Mouse (Mus musculus) brain, adult 2 months (tissue): ENCODE results near the gene Myadm.

Experiments
- DNase-seq: peaks from one replicate; pipeline ENCODE4 v3.0.0; 2011; ENCODE audit warnings: low read depth, low spot score

Myadm gene

DNA sequence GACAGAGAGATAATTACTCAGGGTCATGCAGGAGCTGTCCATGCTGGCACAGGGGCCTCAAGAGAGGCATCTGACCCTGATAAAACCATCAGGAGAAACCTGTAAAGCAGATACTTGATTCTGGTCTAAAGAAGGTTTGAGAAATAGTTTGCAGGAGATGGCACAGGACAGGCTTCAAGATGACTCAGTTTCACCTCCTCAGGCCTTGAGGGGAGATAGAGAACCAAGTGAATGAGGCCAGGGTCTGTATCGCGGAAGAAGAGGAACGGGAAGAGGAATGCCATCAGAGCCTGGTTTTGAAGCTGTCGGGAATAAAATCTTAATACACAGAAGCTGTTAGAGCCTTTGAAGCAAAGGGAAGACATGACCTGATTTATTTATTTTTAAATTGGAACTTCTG, 28.8 kb downstream of the Myadm start:
- no peak for DNase-seq

DNA sequence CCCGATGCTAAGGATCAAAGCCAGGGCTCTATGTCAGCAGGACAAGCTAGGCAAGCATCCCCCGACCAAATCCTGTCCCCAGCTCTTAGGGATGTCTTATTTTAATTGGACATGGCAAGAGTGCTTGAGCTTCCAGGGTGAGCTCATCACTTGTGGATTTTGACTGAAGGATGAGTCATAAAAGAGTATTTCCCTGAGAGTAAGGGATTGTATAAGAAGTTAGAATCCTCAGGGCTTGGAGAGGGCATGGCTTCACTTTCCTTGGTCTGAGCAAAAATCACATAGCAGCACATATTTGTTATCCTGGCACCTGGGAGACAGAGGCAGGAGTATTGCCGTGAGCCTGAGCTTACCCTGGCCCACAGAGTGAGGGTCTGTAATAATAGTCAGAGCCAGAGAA, 32.0 kb downstream of the Myadm start:
- DNase-seq, result no peak

DNA sequence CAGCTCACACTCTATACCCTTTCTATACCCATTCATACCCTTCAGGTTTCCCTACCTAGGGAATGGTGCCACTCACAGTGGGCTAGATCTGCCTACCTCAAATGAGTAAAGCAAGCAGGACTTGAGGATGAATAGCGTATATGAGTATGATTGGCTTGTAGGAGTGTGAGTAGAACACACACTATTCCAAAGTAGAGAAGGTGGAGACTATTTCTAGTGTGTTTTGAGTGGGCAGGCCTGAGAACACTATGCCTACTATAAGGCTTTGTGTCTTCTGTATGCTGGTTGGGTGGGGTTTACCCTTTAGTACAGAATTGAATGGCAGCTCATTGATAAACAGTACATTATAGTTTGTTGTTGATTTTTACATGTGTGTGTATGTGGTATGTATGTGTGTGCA, 34.9 kb downstream of the Myadm start:
- peak; percentile 33 for DNase-seq

DNA sequence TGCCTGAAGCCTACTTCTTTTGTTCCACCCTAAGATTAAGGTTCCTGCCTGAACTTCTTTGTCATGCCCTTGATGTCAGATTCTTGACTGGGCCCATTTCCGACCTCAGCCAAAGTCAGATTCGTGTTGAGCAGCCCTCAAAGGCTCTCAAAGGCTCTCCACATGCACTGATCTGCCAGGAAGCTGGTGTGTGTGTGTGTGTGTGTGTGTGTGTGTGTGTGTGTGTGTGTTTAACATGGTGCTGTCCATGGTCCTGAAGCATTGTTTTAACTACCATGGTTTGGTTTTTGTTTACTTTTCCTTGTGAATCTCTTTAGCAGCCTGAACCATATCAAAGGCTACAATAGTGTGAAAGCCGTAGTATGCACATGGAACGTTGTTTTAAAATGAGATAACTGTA, 39.1 kb downstream of the Myadm start:
- DNase-seq, result no peak

DNA sequence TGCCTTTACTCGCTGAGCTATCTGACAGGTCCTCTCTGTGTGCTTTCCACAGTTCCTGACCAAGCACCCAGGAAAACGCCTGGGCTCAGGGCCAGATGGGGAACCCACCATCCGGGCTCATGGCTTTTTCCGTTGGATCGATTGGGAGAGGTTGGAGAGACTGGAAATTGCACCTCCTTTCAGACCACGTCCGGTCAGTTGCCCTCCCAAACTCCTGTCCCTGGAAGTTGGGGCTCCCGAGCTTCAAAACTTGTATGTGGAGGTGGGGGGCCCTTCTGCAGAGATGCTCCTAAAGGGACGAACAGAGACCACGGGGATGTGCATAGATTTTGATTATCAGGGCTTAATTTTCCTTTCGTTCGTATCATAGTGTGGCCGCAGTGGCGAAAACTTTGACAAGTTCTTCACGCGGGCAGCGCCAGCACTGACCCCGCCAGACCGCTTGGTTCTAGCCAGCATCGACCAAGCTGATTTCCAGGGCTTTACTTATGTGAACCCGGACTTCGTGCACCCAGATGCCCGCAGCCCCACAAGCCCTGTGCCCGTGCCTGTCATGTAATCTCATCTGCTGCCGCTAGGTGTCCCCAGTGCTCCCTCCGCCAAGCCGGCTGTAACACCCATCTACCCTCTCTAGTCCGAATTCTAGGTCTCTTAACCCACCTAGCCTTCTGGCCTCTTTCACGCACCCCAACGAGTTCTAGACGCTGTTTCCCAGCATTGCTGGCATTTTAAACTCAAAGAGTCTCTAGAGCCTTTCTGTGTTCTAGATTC, 41.1 kb downstream of the Myadm start:
- DNase-seq, result peak; percentile 90

DNA sequence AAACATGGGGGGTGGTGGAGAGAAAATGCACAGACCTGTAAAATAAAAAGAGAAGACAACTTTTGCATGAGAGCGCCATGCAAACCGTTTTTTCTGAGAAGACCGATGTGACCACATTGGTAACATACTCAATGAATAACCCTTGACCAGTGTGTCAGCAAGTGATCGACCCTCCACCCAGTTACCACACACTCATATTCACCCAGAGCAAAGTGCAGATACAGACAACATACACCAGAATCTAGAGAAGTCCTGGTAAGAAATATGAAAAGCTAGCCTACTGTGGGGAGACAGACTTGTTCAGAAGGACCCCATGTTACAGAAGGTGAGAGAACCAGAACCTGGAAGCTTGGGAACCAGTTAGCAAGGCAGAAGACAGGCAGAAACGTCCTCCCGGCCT, 42.3 kb downstream of the Myadm start:
- DNase-seq, result no peak

DNA sequence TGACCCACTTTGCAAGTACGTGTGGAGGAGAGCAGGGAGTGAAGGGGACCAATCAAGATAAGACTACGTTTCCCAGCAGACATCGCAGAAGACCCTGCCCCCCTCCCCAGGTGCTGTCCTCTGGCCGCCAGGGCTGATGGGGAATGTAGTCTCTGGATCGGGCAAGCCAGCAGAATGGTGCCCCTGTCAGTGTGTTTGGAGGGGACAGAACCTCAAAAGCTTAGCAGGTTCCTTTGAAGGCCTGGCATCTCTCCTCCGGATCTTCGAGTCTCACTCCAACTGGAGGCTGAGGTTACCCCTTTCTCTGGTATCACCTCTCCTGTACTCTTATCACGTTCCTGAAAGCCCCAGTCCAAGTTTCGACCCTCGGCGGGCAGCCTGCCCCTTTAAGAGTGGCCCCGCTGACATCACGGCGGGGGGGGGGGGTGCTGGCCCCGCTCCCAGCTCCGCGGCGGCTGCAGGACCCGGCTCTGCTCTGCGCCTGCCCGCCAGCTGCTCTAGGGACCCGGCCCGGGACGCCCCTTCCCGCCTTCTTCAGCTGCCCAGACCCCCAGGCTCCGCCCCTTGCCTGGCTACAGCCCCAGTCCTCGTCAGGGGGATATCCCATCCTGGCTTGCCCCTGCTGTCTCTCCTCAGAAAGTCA, 42.8 kb downstream of the Myadm start:
- peak; percentile 97 for DNase-seq

DNA sequence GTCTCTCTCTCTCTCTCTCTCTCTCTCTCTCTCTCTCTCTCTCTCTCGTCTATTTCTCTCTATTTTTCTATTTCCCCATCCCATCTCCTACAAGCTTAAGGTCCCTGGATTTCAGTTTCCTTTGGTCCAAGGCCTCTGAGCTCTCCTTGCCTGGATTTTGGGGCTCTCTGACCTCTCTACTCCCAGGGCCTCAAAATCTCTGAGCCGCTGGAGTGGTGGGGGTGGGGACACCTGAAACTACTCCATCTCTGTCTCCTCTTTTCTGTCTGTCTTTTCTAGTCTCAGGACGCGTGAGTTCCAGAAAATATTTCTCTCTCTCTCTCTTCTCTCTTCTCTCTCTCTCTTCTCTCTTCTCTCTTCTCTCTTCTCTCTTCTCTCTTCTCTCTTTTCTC, 43.3 kb downstream of the Myadm start:
- DNase-seq, result peak; percentile 36

DNA sequence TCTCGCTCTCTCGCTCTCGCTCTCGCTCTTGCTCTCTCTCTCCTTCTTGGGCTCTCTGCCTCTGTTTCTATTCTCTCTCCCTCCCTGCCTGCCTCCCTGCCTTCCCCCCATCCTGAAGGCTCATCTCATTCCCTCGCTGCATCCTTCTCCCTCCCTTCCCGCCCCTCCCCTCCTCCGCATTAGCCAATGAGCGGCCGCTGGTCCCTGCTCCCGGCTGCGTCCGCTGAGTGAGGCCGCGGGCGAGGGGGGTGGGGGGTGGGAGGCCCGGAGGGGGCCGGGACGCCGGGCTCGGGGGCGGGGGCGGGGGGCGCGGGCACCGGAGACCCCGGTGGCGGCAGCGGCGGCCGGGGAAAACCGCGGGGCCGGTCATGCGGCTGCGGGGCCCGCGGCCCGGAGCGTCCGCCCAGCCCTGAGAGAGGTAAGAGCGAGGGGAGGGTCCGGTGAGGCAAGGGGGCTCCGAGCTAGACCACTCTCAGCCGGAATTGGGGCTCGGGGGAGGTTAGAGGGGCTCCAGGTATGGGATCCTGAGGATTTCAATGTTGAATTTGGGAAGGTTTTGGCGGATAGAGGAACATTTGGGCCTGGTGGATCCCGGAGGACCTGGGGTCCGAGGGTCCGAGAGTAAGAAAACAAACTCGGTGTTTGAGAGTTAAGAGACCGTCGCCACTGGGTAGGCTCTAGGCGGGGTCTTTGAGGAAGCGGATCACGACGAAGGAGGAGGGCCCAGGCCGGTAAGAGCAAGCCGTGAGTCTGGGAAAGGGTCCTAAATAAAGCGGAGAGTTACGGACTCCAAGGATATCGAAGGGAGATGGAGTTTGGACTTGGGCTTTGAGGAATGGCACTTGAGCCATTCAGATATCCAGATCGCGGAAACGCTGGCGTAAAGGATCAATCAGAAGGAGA, 44.0 kb downstream of the Myadm start, which contains the start of gene Cacng7:
Gene Cacng7 (plus strand): TSS at position 337 of the 903 bp plus-strand sequence.
- peak; percentile 96 for DNase-seq

DNA sequence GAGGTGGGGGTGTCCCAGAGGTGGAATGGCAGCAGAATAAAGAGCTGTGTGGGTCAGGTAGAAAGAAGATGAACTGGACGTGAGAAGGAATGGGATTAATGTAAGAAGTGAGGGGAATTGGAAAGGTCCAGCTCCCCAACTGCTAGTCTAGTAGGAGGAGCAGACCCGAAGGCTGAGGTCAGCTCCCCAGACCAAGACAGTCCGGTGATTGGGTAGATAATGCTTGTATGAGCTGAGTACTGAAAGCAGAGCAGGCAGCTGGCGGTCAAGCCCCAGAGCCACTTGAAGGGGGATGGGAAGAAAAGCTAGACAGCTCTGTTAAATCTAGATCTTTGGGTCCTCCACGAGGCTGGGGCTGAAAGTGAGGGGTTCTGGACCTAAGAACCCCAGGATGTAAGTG, 44.7 kb downstream of the Myadm start:
- peak; percentile 60 for DNase-seq

DNA sequence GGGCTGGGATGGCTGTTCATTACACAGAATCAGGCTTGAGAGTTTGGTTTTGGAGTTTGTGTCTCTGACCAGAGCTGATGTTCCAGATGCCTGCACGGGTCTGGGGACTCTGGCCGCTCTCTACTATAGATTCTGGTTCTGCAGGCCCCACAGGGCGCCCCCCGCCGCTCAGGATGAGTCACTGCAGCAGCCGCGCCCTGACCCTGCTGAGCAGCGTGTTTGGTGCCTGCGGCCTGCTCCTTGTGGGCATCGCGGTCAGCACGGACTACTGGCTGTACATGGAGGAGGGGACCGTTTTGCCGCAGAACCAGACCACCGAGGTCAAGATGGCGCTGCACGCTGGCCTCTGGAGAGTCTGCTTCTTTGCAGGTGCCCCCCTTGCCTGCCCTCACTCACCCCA, 47.5 kb downstream of the Myadm start:
- DNase-seq, result no peak

DNA sequence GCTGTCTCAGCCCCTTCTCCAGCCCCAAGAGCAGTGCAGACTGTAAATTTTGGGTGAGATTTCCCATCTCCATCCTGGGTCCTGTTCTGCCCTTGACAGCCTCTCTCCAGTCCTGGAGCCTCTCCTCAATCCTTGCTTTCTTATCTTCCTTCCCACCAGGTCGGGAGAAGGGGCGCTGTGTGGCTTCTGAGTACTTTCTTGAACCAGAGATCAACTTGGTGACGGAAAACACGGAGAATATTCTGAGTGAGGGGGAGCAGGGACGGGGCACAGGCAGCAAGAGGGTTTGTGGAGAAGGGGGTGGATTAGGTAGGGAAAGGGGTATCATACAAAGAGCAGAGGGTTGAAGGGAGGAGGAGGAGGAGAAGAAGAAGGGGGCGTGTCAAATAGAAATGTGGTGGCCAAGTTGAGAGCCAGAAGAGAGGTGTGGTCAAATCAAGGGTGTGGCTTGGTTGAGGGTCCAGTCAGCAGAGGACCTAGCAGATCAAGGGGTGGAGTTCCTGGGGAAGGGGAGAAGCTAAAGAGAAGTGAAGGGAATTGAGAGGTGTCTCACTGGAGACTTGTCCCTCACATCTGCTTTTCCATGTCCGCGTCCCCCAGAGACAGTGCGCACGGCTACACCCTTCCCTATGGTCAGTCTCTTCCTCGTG, 49.5 kb downstream of the Myadm start:
- DNase-seq, result no peak

DNA sequence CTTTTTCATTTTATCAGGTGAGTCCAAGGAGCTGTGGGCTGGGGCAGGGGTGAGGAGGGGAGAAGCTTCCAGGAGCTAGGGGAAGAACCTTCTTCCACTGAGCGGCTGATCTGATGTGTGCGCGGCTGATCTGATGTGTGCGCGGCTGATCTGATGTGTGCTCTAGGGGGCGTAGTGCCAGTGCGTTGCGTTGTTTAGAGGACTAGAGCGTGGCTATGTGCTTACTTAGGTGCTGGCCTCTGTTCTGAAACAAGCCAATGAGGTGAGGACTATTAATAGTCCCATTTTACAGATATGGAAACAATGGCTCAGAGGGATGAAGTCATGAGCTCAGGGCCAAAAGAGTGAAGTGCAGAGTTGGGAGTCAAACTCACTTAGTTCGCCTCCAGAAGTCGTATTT, 50.1 kb downstream of the Myadm start:
- no peak for DNase-seq

DNA sequence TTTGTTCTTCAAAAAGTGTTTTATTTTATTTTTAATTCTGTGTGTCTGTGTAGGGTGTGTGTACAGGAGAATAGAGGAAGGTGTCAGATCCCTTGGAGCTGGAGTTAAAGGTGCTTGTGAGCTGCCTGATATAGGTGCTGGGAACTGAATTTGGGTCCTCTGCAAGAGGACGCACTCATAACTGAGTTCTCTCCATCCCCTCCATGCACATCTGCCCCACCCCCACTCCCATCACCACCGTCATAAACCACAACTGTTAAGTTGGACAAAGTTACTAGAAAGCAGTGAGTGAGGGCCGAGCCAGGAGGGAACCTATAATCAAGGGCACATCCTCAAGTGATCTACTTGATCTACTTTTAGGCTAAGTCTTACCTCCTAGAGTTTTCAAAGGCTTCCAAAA, 55.0 kb downstream of the Myadm start:
- no peak for DNase-seq

DNA sequence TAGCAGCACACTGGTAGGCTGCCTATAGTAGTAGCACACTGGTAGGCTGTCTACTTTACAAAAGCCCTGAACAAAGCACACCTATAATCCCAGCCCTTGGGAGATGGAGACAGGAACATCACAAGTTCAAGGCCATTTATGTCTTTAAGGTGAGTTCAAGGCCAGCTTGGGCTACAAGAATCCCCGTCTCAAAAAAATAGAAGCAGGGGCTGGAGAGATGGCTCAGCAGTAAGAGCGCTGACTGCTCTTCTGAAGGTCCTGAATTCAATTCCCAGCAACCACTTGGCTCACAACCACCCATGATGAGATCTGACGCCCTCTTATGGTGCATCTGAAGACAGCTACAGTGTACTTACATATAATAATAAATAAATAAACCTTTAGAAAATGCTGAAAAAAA, 56.4 kb downstream of the Myadm start:
- DNase-seq, result no peak

DNA sequence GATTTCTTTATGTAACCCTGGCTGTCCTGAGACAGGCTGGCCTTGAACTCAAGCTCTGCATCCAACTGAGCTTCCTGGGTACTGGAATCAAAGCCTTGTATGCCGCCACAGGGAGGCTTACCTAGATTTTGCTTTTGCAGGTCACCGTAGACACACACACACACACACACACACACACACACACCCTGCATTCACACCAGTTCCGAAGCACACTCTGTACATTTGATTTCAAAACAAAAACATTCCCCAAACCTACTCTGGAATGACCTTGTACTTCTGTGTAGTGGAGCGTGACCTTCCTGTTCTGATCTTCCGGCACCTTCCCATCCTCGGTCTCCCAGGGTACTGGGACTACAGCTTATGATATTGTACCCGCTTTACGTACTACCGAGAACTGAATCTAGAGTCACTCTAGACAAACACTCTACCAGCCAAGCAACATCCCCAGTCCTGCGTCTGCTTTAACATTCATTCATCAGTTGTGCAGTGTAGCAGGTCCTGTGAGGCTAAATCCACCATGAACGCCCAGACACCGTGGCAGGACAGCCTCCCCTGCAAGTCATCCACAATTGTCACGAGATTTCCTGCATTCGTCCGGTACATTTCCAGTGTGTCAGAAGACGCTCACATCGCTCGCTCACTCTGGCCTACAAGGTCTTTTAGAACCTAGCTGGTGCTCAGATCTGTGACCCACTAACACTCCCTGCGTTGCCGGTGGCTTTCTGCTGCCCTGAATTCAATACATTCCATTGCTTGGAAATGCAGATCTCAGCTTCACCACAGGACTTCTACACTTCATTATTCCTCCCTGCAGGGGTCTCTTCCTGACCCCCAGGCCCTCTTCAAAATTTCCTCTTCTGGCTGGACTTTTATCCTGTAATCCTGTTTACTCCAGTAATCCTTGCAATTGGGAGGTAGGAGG, 58.7 kb downstream of the Myadm start:
- DNase-seq, result peak; percentile 49

DNA sequence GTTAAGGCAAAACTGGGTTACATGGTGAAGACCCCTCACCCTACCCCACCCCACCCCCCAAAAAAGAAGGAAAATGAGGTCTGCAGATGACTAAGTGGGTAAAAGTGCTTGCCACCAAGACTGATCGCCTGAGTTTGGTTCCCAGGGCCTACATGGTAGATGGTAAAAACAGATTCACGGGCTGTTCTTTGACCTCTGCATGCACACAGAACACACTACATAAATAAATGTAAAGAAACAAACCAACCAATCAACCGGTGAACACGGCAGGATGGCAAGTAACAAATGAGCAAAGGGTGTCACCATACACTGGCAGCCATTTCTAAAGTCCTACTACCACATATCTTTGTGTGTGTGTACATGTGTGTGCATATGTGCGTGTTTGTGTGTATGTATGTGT, 59.4 kb downstream of the Myadm start:
- no peak for DNase-seq

DNA sequence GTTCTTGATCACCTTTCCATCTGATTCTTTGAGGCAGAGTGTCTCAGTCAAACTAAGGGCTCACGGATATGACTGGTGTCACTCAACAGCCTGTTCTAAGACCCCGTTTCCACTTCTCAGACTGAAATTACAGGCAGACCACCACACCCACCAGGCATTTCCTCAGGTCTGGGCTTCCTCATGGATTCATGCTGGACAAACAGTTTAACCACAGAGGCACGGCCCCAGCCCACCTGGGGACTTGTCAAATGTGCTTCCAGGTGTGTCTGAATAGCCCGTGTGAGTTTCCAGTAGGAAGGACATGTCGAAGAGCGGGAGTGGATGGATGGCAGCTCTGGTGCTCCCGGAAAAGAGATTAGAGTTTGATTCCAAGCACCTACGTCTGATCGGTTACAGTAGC, 60.9 kb downstream of the Myadm start:
- DNase-seq, result no peak
